Mouse (Mus musculus): ENCODE measurements around the gene Arpp21. TPM values are rescaled to one million over a fixed set of nuclear protein-coding genes. Genes with fewer than 3 reads are reported as not detected.

The Arpp21 gene
- polyA plus RNA-seq, 1 experiment from 2014 or later = 0.82 TPM

DNA sequence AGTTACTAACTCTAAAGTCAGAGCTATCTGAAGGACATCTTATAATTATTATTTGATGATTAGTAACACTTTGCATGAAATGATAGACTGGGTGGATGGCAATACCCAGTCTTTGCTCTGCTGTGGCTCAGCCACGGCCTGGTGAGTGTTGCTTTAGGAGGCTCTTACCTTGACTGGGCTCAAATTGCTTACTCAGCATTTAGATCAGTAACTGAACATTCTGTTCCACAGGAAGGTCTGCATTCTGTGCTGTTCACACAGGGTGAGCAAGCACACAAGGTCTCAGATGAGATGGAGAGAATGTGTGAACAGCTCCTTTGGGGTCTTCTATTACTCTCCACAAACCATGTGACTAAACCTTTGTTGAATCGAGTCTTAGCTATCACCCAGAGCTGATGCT, 11.4 kb upstream of the Arpp21 start:
- 73% methylated on average over 2 of the region's 2 CpGs for WGBS
- no peaks in the 10 kb centered on the region for H3K4me1 ChIP-seq (replicated peaks; ENCODE audit: control insufficient read depth, insufficient read depth, low read length)
- H3K9me3 ChIP-seq (ENCODE audit: control insufficient read depth) = no peaks in the 10 kb centered on the region
- H3K4me3 ChIP-seq (ENCODE audit: low read depth, low read length) = no peak overlapping the region
- H3K36me3 ChIP-seq (ENCODE audit: control insufficient read depth, insufficient read depth) = no peaks in the 10 kb centered on the region
- H3K27me3 ChIP-seq (replicated peaks; ENCODE audit: control insufficient read depth, insufficient read depth, low read length) = no peaks in the 10 kb centered on the region
- H3K9ac ChIP-seq (ENCODE audit: low read depth, low read length) = no peak overlapping the region
- no peak for ATAC-seq
- no peak overlapping the region for H3K27ac ChIP-seq (ENCODE audit: low read depth, low read length)
- no peak overlapping the region for H3K4me2 ChIP-seq (replicated peaks; ENCODE audit: low read depth)
- no peak for TF ChIP-seq CTCF (IDR thresholded peaks at IDR 0.05; ENCODE audit: low read depth)

GRCm38 (mm10) chr9:112238168-112238567, 2.4 kb upstream of the Arpp21 start:
- H3K4me2 ChIP-seq (replicated peaks; ENCODE audit: low read depth) = no peak overlapping the region
- no peaks in the 10 kb centered on the region for H3K9me3 ChIP-seq (ENCODE audit: control insufficient read depth)
- 82% methylated on average over 9 of the region's 9 CpGs for WGBS
- H3K27me3 ChIP-seq (replicated peaks; ENCODE audit: control insufficient read depth, insufficient read depth, low read length) = peaks cover 21% of the 10 kb centered on the region
- H3K9ac ChIP-seq (ENCODE audit: low read depth, low read length) = no peak overlapping the region
- H3K4me3 ChIP-seq (ENCODE audit: low read depth, low read length) = no peak overlapping the region
- no peak for ATAC-seq
- no peaks in the 10 kb centered on the region for H3K4me1 ChIP-seq (replicated peaks; ENCODE audit: control insufficient read depth, insufficient read depth, low read length)
- no peaks in the 10 kb centered on the region for H3K36me3 ChIP-seq (ENCODE audit: control insufficient read depth, insufficient read depth)
- TF ChIP-seq CTCF (IDR thresholded peaks at IDR 0.05; ENCODE audit: low read depth) = no peak
- no peak overlapping the region for H3K27ac ChIP-seq (ENCODE audit: low read depth, low read length)

- TF ChIP-seq CTCF (IDR thresholded peaks at IDR 0.05; ENCODE audit: low read depth) = no peak
- Histone ChIP-seq H3K4me1 (replicated peaks; ENCODE audit: control insufficient read depth, insufficient read depth, low read length) (no peaks in the 10 kb centered on the region), H3K27me3 (replicated peaks; ENCODE audit: control insufficient read depth, insufficient read depth, low read length) (peaks cover 21% of the 10 kb centered on the region), H3K4me3 (ENCODE audit: low read depth, low read length) (no peak overlapping the region), H3K9ac (ENCODE audit: low read depth, low read length) (no peak overlapping the region), H3K9me3 (ENCODE audit: control insufficient read depth) (no peaks in the 10 kb centered on the region), H3K27ac (ENCODE audit: low read depth, low read length) (no peak overlapping the region), H3K4me2 (replicated peaks; ENCODE audit: low read depth) (no peak overlapping the region), H3K36me3 (ENCODE audit: control insufficient read depth, insufficient read depth) (no peaks in the 10 kb centered on the region)
- no peak for ATAC-seq
- 77% methylated on average over 8 of the region's 8 CpGs for WGBS
Observed at GRCm38 (mm10) chr9:112236551-112236950, 813 bp upstream of the Arpp21 start.

DNA sequence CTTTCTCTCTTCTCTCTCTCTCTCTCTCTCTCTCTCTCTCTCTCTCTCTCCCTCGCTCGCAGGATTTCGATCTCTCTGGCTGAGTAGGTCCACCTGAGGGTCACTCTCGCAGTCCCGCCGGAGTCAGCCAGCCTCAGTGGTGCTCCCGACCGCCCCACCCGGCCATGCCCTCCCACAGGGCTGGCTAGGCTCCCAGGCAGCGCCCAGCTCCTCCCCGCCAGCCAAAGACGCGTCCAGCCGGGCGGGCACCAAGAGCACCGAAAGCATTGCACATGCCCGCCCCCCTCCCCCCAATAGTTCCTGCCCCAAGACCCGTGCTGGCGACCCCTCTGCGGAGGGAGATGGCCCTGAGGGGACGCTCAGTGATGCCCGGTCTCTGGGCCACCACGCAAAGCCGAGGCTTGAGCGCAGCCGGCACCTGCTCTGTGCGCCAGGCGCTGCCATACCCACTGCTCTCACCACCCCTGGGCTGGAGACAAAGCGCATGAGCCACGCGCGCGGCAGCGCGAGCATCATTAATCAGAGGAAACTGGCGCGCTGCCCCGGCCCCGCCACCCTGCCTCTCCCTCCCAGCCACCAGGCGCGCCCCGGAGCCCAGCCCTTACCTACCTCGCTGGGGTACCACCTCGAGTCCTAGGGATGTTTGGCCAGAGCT, 570 bp downstream of the Arpp21 start:
- Histone ChIP-seq H3K9ac (ENCODE audit: low read depth, low read length) (no peak overlapping the region), H3K4me2 (replicated peaks; ENCODE audit: low read depth) (peak overlapping the region; percentile 35), H3K27me3 (replicated peaks; ENCODE audit: control insufficient read depth, insufficient read depth, low read length) (peaks cover 23% of the 10 kb centered on the region), H3K4me1 (replicated peaks; ENCODE audit: control insufficient read depth, insufficient read depth, low read length) (no peaks in the 10 kb centered on the region), H3K36me3 (ENCODE audit: control insufficient read depth, insufficient read depth) (no peaks in the 10 kb centered on the region), H3K27ac (ENCODE audit: low read depth, low read length) (no peak overlapping the region), H3K9me3 (ENCODE audit: control insufficient read depth) (no peaks in the 10 kb centered on the region), H3K4me3 (ENCODE audit: low read depth, low read length) (no peak overlapping the region)
- no peak for TF ChIP-seq CTCF (IDR thresholded peaks at IDR 0.05; ENCODE audit: low read depth)
- ATAC-seq = no peak
- under 1% methylated on average over 43 of the region's 44 CpGs for WGBS

- H3K4me1 ChIP-seq (replicated peaks; ENCODE audit: control insufficient read depth, insufficient read depth, low read length) = no peaks in the 10 kb centered on the region
- H3K36me3 ChIP-seq (ENCODE audit: control insufficient read depth, insufficient read depth) = no peaks in the 10 kb centered on the region
- no peak overlapping the region for H3K4me3 ChIP-seq (ENCODE audit: low read depth, low read length)
- H3K9me3 ChIP-seq (ENCODE audit: control insufficient read depth) = no peaks in the 10 kb centered on the region
- no peak overlapping the region for H3K9ac ChIP-seq (ENCODE audit: low read depth, low read length)
- no peak for ATAC-seq
- no peak overlapping the region for H3K27ac ChIP-seq (ENCODE audit: low read depth, low read length)
- no peak for TF ChIP-seq CTCF (IDR thresholded peaks at IDR 0.05; ENCODE audit: low read depth)
- 0 out of 2 replicates have a peak overlapping the region, but pooled peaks have one; percentile 35 for H3K4me2 ChIP-seq (replicated peaks; ENCODE audit: low read depth)
- H3K27me3 ChIP-seq (replicated peaks; ENCODE audit: control insufficient read depth, insufficient read depth, low read length) = peaks cover 23% of the 10 kb centered on the region
- 1% methylated on average over 24 of the region's 24 CpGs for WGBS
Observed at GRCm38 (mm10) chr9:112234505-112235024, 1.2 kb downstream of the Arpp21 start.

DNA sequence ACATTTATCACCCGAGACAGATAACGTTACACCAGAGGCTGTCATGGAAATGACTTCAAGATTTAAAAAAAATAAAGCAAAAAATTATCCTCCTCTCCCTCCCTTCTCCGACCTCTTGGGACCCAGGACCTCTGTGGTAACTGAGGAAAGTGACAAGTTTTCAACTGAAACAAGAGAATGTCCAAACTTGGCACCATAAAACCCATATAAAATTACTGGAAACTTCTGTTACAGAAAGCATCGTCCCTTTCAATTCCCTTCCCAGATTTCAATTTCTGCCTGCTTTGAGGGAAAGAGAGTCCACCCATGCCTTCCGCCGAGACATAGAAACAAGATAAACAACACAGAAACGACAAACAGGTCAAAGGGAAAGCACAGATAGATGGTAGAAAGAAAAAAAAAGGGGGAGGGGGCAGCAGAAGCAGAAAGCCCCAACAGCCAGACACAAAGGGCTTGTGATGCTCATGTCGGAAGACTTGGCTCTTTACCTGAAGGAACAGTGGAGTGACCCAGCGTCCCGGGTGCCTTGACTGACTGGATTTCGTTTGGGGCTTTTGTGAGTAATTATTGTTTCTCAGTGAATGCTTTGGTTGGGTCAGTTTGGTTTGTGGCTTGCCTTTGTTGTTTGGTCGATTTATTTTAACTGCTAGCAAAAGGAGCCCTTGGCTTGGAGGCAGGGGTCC, 1.8 kb downstream of the Arpp21 start:
- H3K4me1 ChIP-seq (replicated peaks; ENCODE audit: control insufficient read depth, insufficient read depth, low read length) = no peaks in the 10 kb centered on the region
- H3K9ac ChIP-seq (ENCODE audit: low read depth, low read length) = no peak overlapping the region
- no peaks in the 10 kb centered on the region for H3K9me3 ChIP-seq (ENCODE audit: control insufficient read depth)
- H3K27me3 ChIP-seq (replicated peaks; ENCODE audit: control insufficient read depth, insufficient read depth, low read length) = peaks cover 23% of the 10 kb centered on the region
- H3K4me2 ChIP-seq (replicated peaks; ENCODE audit: low read depth) = no peak overlapping the region
- H3K27ac ChIP-seq (ENCODE audit: low read depth, low read length) = no peak overlapping the region
- no peak for ATAC-seq
- H3K4me3 ChIP-seq (ENCODE audit: low read depth, low read length) = no peak overlapping the region
- no peaks in the 10 kb centered on the region for H3K36me3 ChIP-seq (ENCODE audit: control insufficient read depth, insufficient read depth)
- 18% methylated on average over 12 of the region's 12 CpGs for WGBS
- TF ChIP-seq CTCF (IDR thresholded peaks at IDR 0.05; ENCODE audit: low read depth) = no peak

Measured in intestine, postnatal 0 days (tissue).